In genomic region chr6:143228696-143229095, GRCm38 (mm10) we compare ENCODE assay signal across 13 mouse cellular contexts.
A peak's percentile ranks its signal among the peaks of the same experiment; 100 is the strongest.
DNase-seq lines count a peak whose midpoint lies in the region.
"Had no signal": no experiment of that assay in that cellular context is flagged by ENCODE, and none has a peak within 500 bp of the region (broad histone marks: within the 10 kb centered on the region; RNA-seq: fewer than 3 reads in every experiment).

No protein-coding gene starts in this region.

- peak; percentile 29 for DNase-seq in adrenal gland, adult 2 months
- no peak for DNase-seq in adrenal gland, adult (ENCODE audit: inconsistent age in 2 of 2, low spot score in 1 of 2)
- DNase-seq in cerebellum, postnatal 10 days = peak; percentile 28 to 39
- DNase-seq in cerebellum, adult 8-10 months = no peak
- peak; percentile 50 to 59 for DNase-seq in adrenal gland, postnatal 36 days
- no peak for DNase-seq in urinary bladder, adult 2 months (ENCODE audit: low spot score)
- DNase-seq: cerebellum, adult 11-12 months; cerebellum, adult 9-10 months; cerebellum, postnatal 25 days; forebrain, postnatal 0 days; gastrocnemius, postnatal 36 days; heart, adult 2 months; kidney, adult 2 months had no signal

Comparison
In these comparisons a context has a peak if more than half of its experiments do, and no peak if none do; other contexts are left out.
1. DNase-seq: peak in adrenal gland, adult 2 months (single experiment), cerebellum, postnatal 10 days (2 of 2) and adrenal gland, postnatal 36 days (2 of 2); none in adrenal gland, adult (0 of 2), cerebellum, adult 8-10 months (single experiment) and urinary bladder, adult 2 months (single experiment).